Mouse (Mus musculus) liver, postnatal 0 days (tissue): ENCODE results near the gene Cnot6l.

ENCODE experiments used
- CTCF ChIP-seq: sonication (generic); IDR thresholded peaks from 2 replicates; pipeline ENCODE4 v1.5.1; 2016; ENCODE audit warnings: antibody characterized with exemption, low read depth
- EP300 ChIP-seq: IDR thresholded peaks from 2 replicates; pipeline ENCODE4 v1.6.1; 2016; ENCODE audit warnings: antibody characterized with exemption, low read depth, mild to moderate bottlenecking

GRCm38 (mm10) chr5:96176121-96176520 is 12.2 kb upstream of the Cnot6l start:
- TF ChIP-seq CTCF (no peak), EP300 (no peak)
